Mouse (Mus musculus) limb, embryonic 11.5 days (tissue): ENCODE results near the gene Cdc5l. TPM values are rescaled to one million over a fixed set of nuclear protein-coding genes. Genes with fewer than 3 reads are reported as not detected.

ENCODE experiments used
- ATAC-seq: fragments of 200-750 bp; cut with Nextera tagmentation; 2 replicates; pipeline ENCODE4 v1.8.0; 2017; ENCODE audit warnings: low read depth; ENCODE audit not compliant: insufficient number of reproducible peaks, low FRiP score, low TSS enrichment
- DNase-seq: peaks from one replicate; pipeline ENCODE4 v3.0.0-alpha.2; 2015; ENCODE audit warnings: low spot score
- H3K27ac ChIP-seq: fragments of 300-500 bp; sonication (generic); replicated peaks from 2 replicates; pipeline ENCODE4 v1.5.1; 2014; ENCODE audit warnings: low read depth, mild to moderate bottlenecking, low read length
- H3K27me3 ChIP-seq: fragments of 300-500 bp; sonication (generic); 2 replicates; pipeline ENCODE4 v1.6.1; 2014; ENCODE audit warnings: mild to moderate bottlenecking, low read length, mixed read lengths; ENCODE audit not compliant: control insufficient read depth, insufficient read depth
- H3K36me3 ChIP-seq: fragments of 300-500 bp; sonication (generic); 2 replicates; pipeline ENCODE4 v1.6.1; 2014; ENCODE audit warnings: mild to moderate bottlenecking, low read length, moderate library complexity, mixed read lengths; ENCODE audit not compliant: control insufficient read depth, insufficient read depth
- H3K4me1 ChIP-seq: fragments of 300-500 bp; sonication (generic); 2 replicates; pipeline ENCODE4 v1.6.1; 2014; ENCODE audit warnings: low read length, mixed read lengths; ENCODE audit not compliant: control insufficient read depth, insufficient read depth
- H3K4me2 ChIP-seq: fragments of 300-500 bp; sonication (generic); 2 replicates; pipeline ENCODE4 v1.6.1; 2014; ENCODE audit warnings: low read depth, mild to moderate bottlenecking, moderate library complexity; ENCODE audit not compliant: severe bottlenecking
- H3K4me3 ChIP-seq: fragments of 300-500 bp; sonication (generic); 2 replicates; pipeline ENCODE4 v1.5.1; 2014; ENCODE audit warnings: low read depth, low read length
- H3K9ac ChIP-seq: fragments of 300-500 bp; sonication (generic); 2 replicates; pipeline ENCODE4 v1.6.1; 2014; ENCODE audit warnings: mild to moderate bottlenecking, low read length
- H3K9me3 ChIP-seq: fragments of 300-500 bp; sonication (generic); 2 replicates; pipeline ENCODE4 v1.6.1; 2016; ENCODE audit warnings: low read length; ENCODE audit not compliant: control insufficient read depth
- WGBS: fragments of 180-500 bp; shearing (Covaris S2); extraction: QIAGEN DNeasy Blood & Tissue Kit; methylation state at CpG from one replicate; pipeline ENCODE4 v1.1.7; 2014; 5-methylcytosine and 5-hydroxymethylcytosine counted together
- polyA plus RNA-seq: library from polyadenylated mRNA; unstranded; fragments of >200 nt; fragmentation: Nextera tagmentation; extraction: Ambion mirVana; gene quantifications from 2 replicates; pipeline ENCODE4 v1.2.1, GENCODE M21; 2014

Cdc5l gene
- polyA plus RNA-seq: 88.4 and 95.1 TPM in 2 replicates

DNA sequence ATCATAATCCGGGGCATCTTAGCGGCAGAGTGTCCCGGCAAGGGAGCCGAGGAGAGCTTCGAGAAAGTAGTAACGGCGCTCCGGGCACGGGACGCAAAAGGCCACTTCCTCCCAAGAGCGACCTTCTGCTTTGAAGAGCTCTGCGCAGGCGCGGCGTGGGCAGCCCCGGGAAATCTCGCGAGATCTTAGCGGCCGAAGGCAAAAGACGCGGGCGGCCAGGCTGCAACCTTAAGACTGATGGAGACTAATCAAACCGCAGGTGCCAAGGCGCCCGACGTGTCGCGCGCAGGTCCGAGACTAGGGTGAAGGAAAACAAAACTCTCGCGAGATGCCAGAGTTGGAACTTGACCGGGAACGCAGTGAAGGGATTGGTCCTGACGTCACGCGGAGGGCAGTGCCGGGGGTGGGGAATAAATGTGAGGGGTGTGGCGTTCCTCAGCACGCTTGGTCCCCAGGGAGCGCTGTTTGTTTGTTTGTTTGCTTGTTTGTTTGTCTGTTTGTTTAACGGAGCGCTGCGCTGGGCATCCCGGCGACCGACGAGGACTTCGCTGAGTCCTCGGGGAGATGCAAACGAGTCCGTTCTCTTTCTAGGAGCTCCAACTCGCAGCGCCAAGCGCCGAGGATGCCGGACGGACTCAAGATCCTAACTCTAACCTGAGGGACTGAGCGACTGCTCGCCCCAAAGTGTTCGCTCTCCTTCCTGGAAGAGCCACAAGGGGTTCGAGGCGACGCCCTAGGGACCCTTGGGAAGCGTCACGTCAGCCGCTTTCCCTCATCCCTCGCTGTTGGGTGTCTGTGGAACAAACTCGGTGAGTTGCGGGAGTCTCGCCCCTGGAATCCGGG, at the start of gene Cdc5l:
TSS of gene Cdc5l (minus strand) at position 319 of the 843 bp plus-strand sequence.
- Histone ChIP-seq H3K9me3 (no peaks in the 10 kb centered on the region), H3K27me3 (no peaks in the 10 kb centered on the region), H3K4me3 (peak within 1 kb of the TSS; percentile 85), H3K4me1 (peaks cover 5% of the 10 kb centered on the region), H3K4me2 (peak within 1 kb of the TSS; percentile 78), H3K9ac (peak within 1 kb of the TSS; percentile 83), H3K27ac (peak within 1 kb of the TSS; percentile 91), H3K36me3 (no peaks in the 10 kb centered on the region)
- ATAC-seq (peak; percentile 96), DNase-seq (peak; percentile 98)
- WGBS: under 1% methylated on average over 73 of the region's 73 CpGs

DNA sequence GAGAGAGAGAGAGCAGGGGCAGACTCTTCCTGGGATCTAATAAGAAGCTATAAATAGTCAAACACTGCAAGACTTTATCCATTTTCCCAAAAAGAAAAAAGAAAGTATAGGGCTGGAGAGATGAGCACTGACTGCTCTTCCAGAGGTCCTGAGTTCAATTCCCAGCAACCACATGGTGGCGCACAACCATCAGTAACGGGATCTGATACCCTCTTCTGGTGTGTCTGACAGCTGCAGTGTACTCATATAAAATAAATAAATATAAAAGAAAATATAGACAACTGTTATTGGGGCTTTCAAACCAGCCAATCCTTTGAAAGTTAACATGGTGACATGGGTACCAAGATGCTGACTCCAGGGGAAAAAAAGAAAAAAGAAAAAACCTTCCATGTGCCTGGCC, 46.9 kb upstream of the Cdc5l start:
- Histone ChIP-seq H3K9me3 (no peaks in the 10 kb centered on the region), H3K4me2 (no peak overlapping the region), H3K27me3 (0 out of 2 replicates have a peak, but pooled peaks cover 2% of the 10 kb centered on the region), H3K4me3 (no peak overlapping the region), H3K27ac (no peak overlapping the region), H3K4me1 (no peaks in the 10 kb centered on the region), H3K9ac (no peak overlapping the region), H3K36me3 (no peaks in the 10 kb centered on the region)
- WGBS: 35% methylated on average over 2 of the region's 2 CpGs
- no peak for DNase-seq
- no peak for ATAC-seq

DNA sequence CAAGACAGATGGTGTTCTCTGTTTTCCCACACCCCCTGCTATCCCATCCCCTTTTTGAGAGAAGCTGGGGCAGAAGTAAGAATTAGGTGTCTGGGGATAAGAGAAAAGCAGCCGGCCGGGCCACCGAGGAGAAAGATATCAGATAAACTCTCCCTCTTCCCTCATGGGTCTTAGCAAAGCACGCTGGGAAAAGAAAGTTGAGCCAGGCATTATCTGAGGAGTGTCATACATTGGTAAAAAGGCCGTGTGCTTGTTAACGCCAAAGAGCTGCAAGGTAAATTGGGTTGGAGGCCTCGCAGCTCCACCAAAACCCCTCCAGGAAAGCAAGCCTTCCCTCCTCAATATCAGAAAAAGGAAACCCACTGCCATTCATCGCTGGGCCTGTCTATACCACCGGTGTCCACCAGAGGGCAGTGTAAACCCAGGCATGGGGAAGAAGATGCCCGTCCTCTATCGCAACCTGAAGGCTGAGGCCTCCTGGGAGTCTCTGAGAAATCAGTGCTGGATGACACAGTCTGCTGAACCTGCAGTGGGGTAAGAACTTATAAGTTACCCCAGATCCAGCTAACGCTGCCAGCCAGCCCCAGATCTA, 44.8 kb upstream of the Cdc5l start:
- H3K27ac ChIP-seq: no peak overlapping the region
- no peak overlapping the region for H3K4me3 ChIP-seq
- H3K36me3 ChIP-seq: no peaks in the 10 kb centered on the region
- DNase-seq (peak; percentile 92), ATAC-seq (no peak)
- no peaks in the 10 kb centered on the region for H3K4me1 ChIP-seq
- no peak overlapping the region for H3K9ac ChIP-seq
- no peak overlapping the region for H3K4me2 ChIP-seq
- H3K9me3 ChIP-seq: no peaks in the 10 kb centered on the region
- 20% methylated on average over 12 of the region's 12 CpGs for WGBS
- H3K27me3 ChIP-seq: peaks cover 5% of the 10 kb centered on the region; the same call in 1 of the 2 replicates

DNA sequence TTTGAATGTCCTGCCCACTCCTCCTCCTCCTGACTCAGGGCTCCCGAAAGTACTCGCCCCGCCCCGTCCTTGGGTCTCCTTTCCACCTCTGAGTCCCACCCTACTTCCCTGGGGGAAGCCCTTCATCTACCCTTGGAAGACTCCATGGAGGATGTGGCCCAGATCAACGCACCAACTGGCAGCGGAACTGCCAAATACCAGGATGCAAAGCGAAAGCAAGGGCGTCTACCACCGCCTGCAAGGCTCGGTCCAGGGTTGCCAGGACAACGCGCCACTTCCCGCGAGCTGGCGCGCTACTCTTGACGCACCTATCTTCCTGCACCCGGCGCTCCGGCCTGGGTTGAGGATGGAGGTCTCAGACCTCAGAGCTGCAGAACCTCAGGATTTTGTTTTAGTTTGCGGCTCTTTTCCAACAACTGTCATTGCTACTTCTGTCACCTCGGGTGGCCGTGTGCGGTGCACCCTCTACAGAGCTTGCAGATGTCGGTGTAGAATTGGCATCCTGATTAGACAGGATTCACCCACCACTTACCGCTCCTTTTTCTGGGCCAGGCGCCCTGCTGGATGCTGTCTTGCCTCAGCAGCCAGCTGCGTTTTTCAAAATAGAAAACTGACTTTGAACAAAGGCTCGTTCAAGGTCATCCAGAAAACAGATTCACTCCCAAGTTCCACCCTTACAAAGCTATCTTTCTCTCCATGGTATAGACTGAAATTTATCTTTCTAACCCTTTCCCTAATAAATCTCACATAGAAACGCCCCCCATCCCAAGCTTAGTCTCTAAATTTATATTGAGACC, 41.3 kb upstream of the Cdc5l start, which contains the start of gene Spats1:
TSS of gene Spats1 (minus strand) at position 747 of the 797 bp plus-strand sequence.
- WGBS: 5% methylated on average over 30 of the region's 30 CpGs
- Histone ChIP-seq H3K4me1 (no peaks in the 10 kb centered on the region), H3K4me2 (peak within 1 kb of the TSS; percentile 58), H3K27ac (no peak within 1 kb of the TSS), H3K9ac (peak within 1 kb of the TSS; percentile 49; the same call in 1 of the 2 replicates), H3K4me3 (peak within 1 kb of the TSS; percentile 33), H3K36me3 (no peaks in the 10 kb centered on the region), H3K9me3 (no peaks in the 10 kb centered on the region), H3K27me3 (peaks cover 5% of the 10 kb centered on the region; the same call in 1 of the 2 replicates)
- DNase-seq (peak; percentile 74), ATAC-seq (no peak)

DNA sequence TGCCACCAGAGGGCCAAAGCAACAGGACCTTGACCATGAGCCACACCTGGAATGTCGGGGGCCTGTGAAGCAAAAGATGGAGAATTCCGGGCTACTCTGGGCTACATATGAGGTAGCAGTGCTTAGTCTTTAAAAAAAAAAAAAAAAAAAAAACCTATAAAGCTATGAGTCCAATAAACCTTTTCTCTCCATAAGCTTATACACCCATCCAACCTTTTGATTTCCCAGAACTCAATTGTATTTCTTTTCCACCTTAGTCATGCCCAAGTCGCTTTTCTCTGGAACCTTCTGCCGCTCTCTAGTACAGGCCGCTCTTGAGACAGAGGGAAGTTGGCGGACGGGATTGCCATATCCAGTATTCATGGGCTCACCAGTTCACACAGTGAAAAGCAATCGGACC, 40.6 kb upstream of the Cdc5l start:
- Histone ChIP-seq H3K9ac (no peak overlapping the region; the same call in 1 of the 2 replicates), H3K36me3 (no peaks in the 10 kb centered on the region), H3K9me3 (no peaks in the 10 kb centered on the region), H3K27ac (no peak overlapping the region), H3K4me1 (no peaks in the 10 kb centered on the region), H3K27me3 (peaks cover 5% of the 10 kb centered on the region; the same call in 1 of the 2 replicates), H3K4me2 (peak overlapping the region; percentile 58), H3K4me3 (peak overlapping the region; percentile 33; the same call in 1 of the 2 replicates)
- 76% methylated on average over 8 of the region's 8 CpGs for WGBS
- ATAC-seq (no peak), DNase-seq (no peak)

DNA sequence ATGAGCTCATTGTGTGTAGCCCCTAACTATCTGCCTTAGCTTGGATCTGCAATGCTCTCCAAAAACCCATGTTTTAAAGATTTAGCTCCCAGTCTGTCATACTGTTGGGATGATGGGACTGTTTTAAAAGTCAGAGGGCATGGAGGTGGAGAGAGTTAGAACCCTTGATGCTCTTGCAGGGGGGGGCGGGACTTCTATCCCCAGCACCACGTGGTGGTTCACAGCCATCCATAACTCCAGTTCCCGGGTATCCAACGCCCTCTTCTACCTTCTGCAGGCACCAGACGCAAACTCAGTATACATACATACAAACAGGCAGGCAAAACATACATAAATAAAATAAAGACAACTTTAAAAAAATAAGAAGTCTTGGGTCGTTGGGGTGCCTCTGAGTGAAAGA, 40.1 kb upstream of the Cdc5l start:
- DNase-seq (no peak), ATAC-seq (no peak)
- Histone ChIP-seq H3K27ac (no peak overlapping the region), H3K36me3 (no peaks in the 10 kb centered on the region), H3K4me2 (no peak overlapping the region), H3K4me3 (no peak overlapping the region), H3K9me3 (no peaks in the 10 kb centered on the region), H3K27me3 (peaks cover 5% of the 10 kb centered on the region; the same call in 1 of the 2 replicates), H3K4me1 (no peaks in the 10 kb centered on the region), H3K9ac (no peak overlapping the region)
- 77% methylated on average over 6 of the region's 6 CpGs for WGBS

DNA sequence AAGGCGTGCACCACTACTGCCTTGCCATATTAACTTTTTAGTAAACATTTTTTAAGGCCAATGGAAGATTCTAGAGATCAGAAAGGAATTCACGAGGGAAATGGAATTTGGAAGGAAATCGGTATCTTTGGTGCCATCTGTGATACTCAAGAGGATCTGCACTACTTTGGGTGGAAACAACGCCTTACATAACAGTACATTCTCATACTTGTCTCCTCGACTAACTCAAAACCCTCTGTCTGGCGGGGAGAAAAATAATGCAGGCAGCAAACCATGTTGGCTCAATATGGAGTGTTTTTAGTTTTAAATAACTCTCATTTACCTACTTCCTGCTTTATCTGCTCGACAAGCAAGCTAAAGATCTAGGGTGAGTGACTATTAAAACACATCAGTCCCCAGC, 37.2 kb upstream of the Cdc5l start:
- Histone ChIP-seq H3K27ac (no peak overlapping the region), H3K9me3 (no peaks in the 10 kb centered on the region), H3K36me3 (no peaks in the 10 kb centered on the region), H3K9ac (no peak overlapping the region), H3K4me3 (no peak overlapping the region), H3K4me1 (no peaks in the 10 kb centered on the region), H3K27me3 (peaks cover 5% of the 10 kb centered on the region; the same call in 1 of the 2 replicates), H3K4me2 (no peak overlapping the region)
- WGBS: 80% methylated on average over 7 of the region's 7 CpGs
- DNase-seq: no peak
- ATAC-seq: no peak

DNA sequence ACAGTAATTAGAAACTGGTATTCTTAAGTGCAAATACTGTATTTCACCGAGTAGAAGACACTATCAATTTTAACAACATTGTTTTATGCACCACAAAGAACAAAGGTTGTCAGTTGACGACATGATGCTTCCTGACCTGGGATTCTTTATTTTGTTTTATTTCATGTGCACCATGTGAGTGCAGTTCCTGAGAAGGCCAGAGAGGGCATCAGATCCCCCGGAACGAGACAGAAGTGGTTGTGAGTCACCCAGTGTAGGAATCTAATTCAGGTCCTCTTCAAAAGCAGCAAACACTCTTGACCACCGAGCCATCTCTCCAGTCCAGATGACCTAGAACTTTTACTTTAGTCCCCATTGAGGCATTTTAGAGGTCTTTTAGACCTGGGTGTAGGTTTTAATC, 34.8 kb upstream of the Cdc5l start:
- no peaks in the 10 kb centered on the region for H3K4me1 ChIP-seq
- H3K4me2 ChIP-seq: no peak overlapping the region
- DNase-seq (no peak), ATAC-seq (no peak)
- no peak overlapping the region for H3K27ac ChIP-seq
- H3K9ac ChIP-seq: no peak overlapping the region
- WGBS: 85% methylated on average over 5 of the region's 5 CpGs
- no peak overlapping the region for H3K4me3 ChIP-seq
- no peaks in the 10 kb centered on the region for H3K9me3 ChIP-seq
- no peaks in the 10 kb centered on the region for H3K36me3 ChIP-seq
- H3K27me3 ChIP-seq: no peaks in the 10 kb centered on the region
